Mouse (Mus musculus): ENCODE measurements around the gene Efnb1.
A peak's percentile ranks its signal among the peaks of the same experiment; 100 is the strongest.

DNA sequence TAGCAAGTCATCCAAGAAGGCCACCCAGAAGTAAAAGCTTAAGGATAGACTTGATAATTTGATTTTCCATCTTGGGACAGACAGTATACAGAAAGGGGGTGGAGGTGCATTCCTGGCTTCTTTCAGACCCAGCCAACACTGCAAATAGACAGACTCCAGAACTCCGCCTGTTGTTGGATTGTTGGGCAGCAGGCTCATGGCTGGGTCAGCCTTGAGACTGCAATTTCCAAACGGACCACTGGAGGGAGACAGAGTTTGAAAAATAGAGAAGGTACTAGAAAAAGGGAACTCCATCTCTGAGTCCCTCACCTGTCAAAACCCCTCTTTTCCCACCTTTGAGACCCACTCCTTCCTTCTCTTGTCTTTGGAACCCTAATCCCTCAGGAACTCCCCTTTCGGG is 5.9 kb upstream of the Efnb1 start:
- peak; percentile 66 for TF ChIP-seq CTCF (IDR thresholded peaks at IDR 0.05; ENCODE audit: low read depth)
- no peak for TF ChIP-seq EP300 (IDR thresholded peaks at IDR 0.05; ENCODE audit: low read depth)
